Mouse (Mus musculus) heart, adult 2 months (tissue): Measurements from ENCODE around the gene Ash1l. TPM values are rescaled to one million over a fixed set of nuclear protein-coding genes. Genes with fewer than 3 reads are reported as not detected.

Source experiments
- DNase-seq, 2 experiments: peaks; one replicate each; pipeline ENCODE4 v3.0.0; 2021
- H3K27ac ChIP-seq: fragments of 200-600 bp; 2 replicates; pipeline ENCODE4 v1.8.1; 2022
- H3K27me3 ChIP-seq: fragments of 200-500 bp; 2 replicates; pipeline ENCODE4 v1.6.1; 2012; ENCODE audit warnings: mild to moderate bottlenecking, low read length, inconsistent platforms, mixed read lengths; ENCODE audit not compliant: control insufficient read depth, insufficient read depth
- H3K36me3 ChIP-seq: fragments of 200-500 bp; 2 replicates; pipeline ENCODE4 v1.6.1; 2012; ENCODE audit warnings: low read length, inconsistent platforms; ENCODE audit not compliant: control insufficient read depth, insufficient read depth
- H3K4me1 ChIP-seq: fragments of 200-500 bp; 2 replicates; pipeline ENCODE4 v1.6.1; 2011; ENCODE audit warnings: low read length; ENCODE audit not compliant: control insufficient read depth, insufficient read depth
- H3K4me3 ChIP-seq: fragments of 200-600 bp; 2 replicates; pipeline ENCODE4 v1.8.1; 2022
- H3K79me2 ChIP-seq: fragments of 200-500 bp; replicated peaks from 2 replicates; pipeline ENCODE4 v1.6.1; 2012; ENCODE audit warnings: mild to moderate bottlenecking, inconsistent platforms, low read length, moderate library complexity, mixed read lengths; ENCODE audit not compliant: control insufficient read depth, insufficient read depth
- H3K9ac ChIP-seq: fragments of 200-500 bp; 2 replicates; pipeline ENCODE4 v1.6.1; 2012; ENCODE audit warnings: low read depth, mild to moderate bottlenecking, control low read depth, inconsistent platforms, low read length, mixed read lengths
- CTCF ChIP-seq: fragments of 200-600 bp; IDR thresholded peaks from 2 replicates; pipeline ENCODE4 v1.8.1; 2022; ENCODE audit warnings: antibody characterized with exemption, mild to moderate bottlenecking, moderate library complexity
- EP300 ChIP-seq: fragments of 200-500 bp; IDR thresholded peaks from 2 replicates; pipeline ENCODE4 v1.6.1; 2011; ENCODE audit warnings: low read depth, low read length, control low read depth; ENCODE audit not compliant: insufficient read depth
- POLR2A ChIP-seq: fragments of 200-500 bp; IDR thresholded peaks from 2 replicates; pipeline ENCODE4 v1.6.1; 2011; ENCODE audit warnings: mild to moderate bottlenecking, low read depth, low read length, control low read depth; ENCODE audit not compliant: insufficient read depth
- WGBS: fragments of 180-500 bp; shearing (Covaris S2); methylation state at CpG from one replicate; pipeline ENCODE4 v1.1.7; 2018; 5-methylcytosine and 5-hydroxymethylcytosine counted together
- intact Hi-C: fragments of 180-260 bp; cut with DNase I; formaldehyde crosslinking; loops from one replicate; pipeline ENCODE4 v1.15.1; 2025
- polyA plus RNA-seq: library from polyadenylated mRNA; depleted of rRNA; stranded (reverse); fragments of >200 nt; gene quantifications from 2 replicates; pipeline ENCODE4 v1.2.3, GENCODE M21; 2012; rRNA removed
- total RNA-seq, 2 experiments: library from RNA; stranded (reverse); gene quantifications; 2 replicates each; pipeline ENCODE4 v1.2.3; 2021

Ash1l gene
- total and polyA plus RNA-seq, 3 experiments: 6.9 to 41.1 (median 36.4) TPM

DNA sequence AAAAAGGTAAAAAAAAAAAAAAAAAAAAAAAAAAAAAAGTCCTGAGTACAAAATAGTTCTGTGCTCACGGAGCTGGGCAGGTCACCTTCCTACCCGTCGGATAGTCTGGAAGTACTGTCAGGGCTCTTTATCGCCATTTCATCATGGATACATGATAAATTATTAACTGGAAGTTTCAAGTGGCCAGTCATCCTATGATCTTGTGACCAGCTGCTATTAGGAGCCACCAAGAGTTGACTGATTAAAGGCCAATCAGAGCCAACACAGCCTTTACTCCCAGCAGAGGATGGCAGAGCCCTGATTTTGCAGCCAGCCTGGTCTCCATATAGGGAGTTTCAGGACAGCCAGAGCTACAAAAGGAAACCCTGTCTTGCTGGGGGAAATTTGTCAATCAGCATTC lies 162.6 kb downstream of the Ash1l start:
- H3K27me3 ChIP-seq: no peaks in the 10 kb centered on the region
- H3K4me3 ChIP-seq: no peak overlapping the region
- H3K36me3 ChIP-seq: no peaks in the 10 kb centered on the region
- intact Hi-C loops: no loop called here
- no peak overlapping the region for H3K9ac ChIP-seq
- 87% methylated on average over 4 of the region's 4 CpGs for WGBS
- H3K79me2 ChIP-seq: no peaks in the 10 kb centered on the region
- TF ChIP-seq POLR2A (no peak), EP300 (no peak), CTCF (no peak)
- H3K27ac ChIP-seq: no peak overlapping the region
- H3K4me1 ChIP-seq: no peaks in the 10 kb centered on the region
- no peak for DNase-seq

DNA sequence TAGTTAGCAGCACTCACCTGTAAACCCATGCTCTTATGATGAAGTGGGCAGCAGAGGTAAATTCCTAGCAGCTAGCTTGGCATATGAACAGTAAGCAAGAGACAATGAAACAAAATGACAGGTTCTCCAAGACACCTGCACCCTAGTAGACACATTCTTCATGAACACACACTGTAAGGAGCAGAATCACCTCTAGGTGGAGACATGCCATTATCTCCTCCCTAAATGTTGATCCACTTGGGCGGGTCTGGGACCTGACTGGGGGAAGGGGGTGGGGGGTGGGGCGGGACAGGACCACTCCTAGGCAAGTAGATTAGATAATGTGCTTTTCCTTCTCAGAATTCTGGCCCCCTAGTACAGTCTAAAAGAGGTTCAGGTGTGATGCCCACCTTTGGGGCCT lies 165.1 kb downstream of the Ash1l start:
- TF ChIP-seq EP300 (no peak), CTCF (peak; percentile 64)
- Histone ChIP-seq H3K4me3 (no peak overlapping the region), H3K27me3 (no peaks in the 10 kb centered on the region), H3K4me1 (no peaks in the 10 kb centered on the region), H3K9ac (no peak overlapping the region), H3K27ac (no peak overlapping the region), H3K36me3 (no peaks in the 10 kb centered on the region), H3K79me2 (no peaks in the 10 kb centered on the region)
- intact Hi-C loops: loop anchor here (5.0 kb wide), 1 partner anchor 42 kb away; no protein-coding TSS in a partner anchor
- WGBS: 6% methylated on average over 2 of the region's 2 CpGs
- DNase-seq: no peak

DNA sequence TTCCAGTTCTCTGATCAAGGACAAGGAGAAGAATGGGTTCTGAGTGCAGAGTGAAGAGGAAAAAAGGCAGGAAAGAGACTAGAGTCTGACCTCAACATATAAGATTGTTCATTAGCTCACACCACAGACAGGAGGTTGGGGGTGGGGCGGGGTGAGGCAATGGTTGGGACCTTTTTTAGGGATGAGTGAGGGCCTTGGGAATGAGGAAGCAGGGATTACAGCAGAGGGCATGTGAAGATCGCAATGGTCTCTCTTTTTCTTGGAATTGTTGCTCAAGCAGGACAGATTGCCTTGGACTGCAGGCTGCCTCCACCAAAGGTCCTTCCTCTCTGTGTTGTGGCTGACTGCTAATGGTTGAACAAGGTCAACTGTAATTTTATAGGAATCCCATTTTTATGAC lies 172.9 kb downstream of the Ash1l start:
- 59% methylated on average over 2 of the region's 2 CpGs for WGBS

GRCm38 (mm10) chr3:89124241-89124640 lies 173.8 kb downstream of the Ash1l start:
- H3K9ac ChIP-seq: no peak overlapping the region
- TF ChIP-seq EP300 (0 out of 2 replicates have a peak, but pooled peaks have one; percentile 18), CTCF (no peak), POLR2A (no peak)
- peaks cover 7% of the 10 kb centered on the region; the same call in 1 of the 2 replicates for H3K4me1 ChIP-seq
- no peaks in the 10 kb centered on the region for H3K36me3 ChIP-seq
- H3K27me3 ChIP-seq: no peaks in the 10 kb centered on the region
- no peaks in the 10 kb centered on the region for H3K79me2 ChIP-seq
- no peak overlapping the region for H3K27ac ChIP-seq
- intact Hi-C loops: no loop called here
- WGBS: 13% methylated on average over 3 of the region's 3 CpGs
- no peak overlapping the region for H3K4me3 ChIP-seq
- DNase-seq: peak in 1 of 2 experiments; percentile 32

More for the DNA sequence above, 172.9 kb downstream of the Ash1l start:
- Histone ChIP-seq H3K27ac (no peak overlapping the region), H3K79me2 (no peaks in the 10 kb centered on the region), H3K4me1 (peaks cover 7% of the 10 kb centered on the region; the same call in 1 of the 2 replicates), H3K4me3 (no peak overlapping the region), H3K27me3 (no peaks in the 10 kb centered on the region), H3K36me3 (no peaks in the 10 kb centered on the region), H3K9ac (no peak overlapping the region)
- no peak for TF ChIP-seq POLR2A
- TF ChIP-seq EP300: no peak
- no peak for TF ChIP-seq CTCF
- DNase-seq: peak; percentile 24 to 40
- intact Hi-C loops: no loop called here

- no peak overlapping the region for H3K27ac ChIP-seq
- DNase-seq: no peak
- 93% methylated on average over 3 of the region's 3 CpGs for WGBS
- no peak for TF ChIP-seq POLR2A
- no peak overlapping the region for H3K4me3 ChIP-seq
- H3K79me2 ChIP-seq: no peaks in the 10 kb centered on the region
- H3K36me3 ChIP-seq: no peaks in the 10 kb centered on the region
- no peaks in the 10 kb centered on the region for H3K27me3 ChIP-seq
- peaks cover 7% of the 10 kb centered on the region; the same call in 1 of the 2 replicates for H3K4me1 ChIP-seq
- intact Hi-C loops: no loop called here
- H3K9ac ChIP-seq: no peak overlapping the region
Observed at GRCm38 (mm10) chr3:89125981-89126380, 175.6 kb downstream of the Ash1l start.

Other genes with a start within 250 kb of the Ash1l start
- 10 to 100 TPM; 57.0 to 66.6 TPM for gene Rit1, start 233.8 kb upstream of the Ash1l start, total RNA-seq
- 98.3 and 112 TPM in 2 replicates for gene Rit1, start 233.8 kb upstream of the Ash1l start, polyA plus RNA-seq
- gene Syt11, start 175.5 kb upstream of the Ash1l start, total RNA-seq: 1 to 10 TPM; 6.6 to 7.9 TPM
- 10.2 and 18.2 TPM in 2 replicates for gene Syt11, start 175.5 kb upstream of the Ash1l start, polyA plus RNA-seq
- gene Gon4l, start 115.4 kb upstream of the Ash1l start, total RNA-seq: 10 to 100 TPM; 19.9 to 24.3 TPM
- gene Gon4l, start 115.4 kb upstream of the Ash1l start, polyA plus RNA-seq: 10.7 and 15.8 TPM in 2 replicates
- gene Msto1, start 36.6 kb upstream of the Ash1l start, total RNA-seq: 10 to 100 TPM; 12.4 to 12.6 TPM
- gene Msto1, start 36.6 kb upstream of the Ash1l start, polyA plus RNA-seq: 21.6 and 22.1 TPM in 2 replicates
- gene Dap3, start 559 bp downstream of the Ash1l start, total RNA-seq: 100 to 1,000 TPM; 134 to 153 TPM
- gene Dap3, start 559 bp downstream of the Ash1l start, polyA plus RNA-seq: 66.5 and 98.1 TPM in 2 replicates
- 10 to 100 TPM; 26.4 to 30.9 TPM for gene Rusc1, start 142.7 kb downstream of the Ash1l start, total RNA-seq
- gene Rusc1, start 142.7 kb downstream of the Ash1l start, polyA plus RNA-seq: 38.8 and 50.4 TPM in 2 replicates
- not detected for gene Gm43738, start 150.5 kb downstream of the Ash1l start, total RNA-seq
- gene Gm43738, start 150.5 kb downstream of the Ash1l start, polyA plus RNA-seq: not detected in 2 replicates
- gene Fdps, start 151.3 kb downstream of the Ash1l start, total RNA-seq: 10 to 100 TPM; 20.8 to 21.1 TPM
- 22.5 and 29.6 TPM in 2 replicates for gene Fdps, start 151.3 kb downstream of the Ash1l start, polyA plus RNA-seq
- gene Pklr, start 185.5 kb downstream of the Ash1l start, total RNA-seq: not detected
- gene Pklr, start 185.5 kb downstream of the Ash1l start, polyA plus RNA-seq: 0.06 TPM in 1 of 2 replicates, not detected in the other
- under 1 TPM in 1 of 2 experiments, not detected in 1; 0.25 TPM for gene Hcn3, start 209.6 kb downstream of the Ash1l start, total RNA-seq
- 0.26 and 0.29 TPM in 2 replicates for gene Hcn3, start 209.6 kb downstream of the Ash1l start, polyA plus RNA-seq
- 10 to 100 TPM; 15.4 to 18.9 TPM for gene Clk2, start 214.2 kb downstream of the Ash1l start, total RNA-seq
- gene Clk2, start 214.2 kb downstream of the Ash1l start, polyA plus RNA-seq: 26.5 and 40.4 TPM in 2 replicates
- gene Scamp3, start 226.9 kb downstream of the Ash1l start, total RNA-seq: 10 to 100 TPM; 44.5 to 54.7 TPM
- gene Scamp3, start 226.9 kb downstream of the Ash1l start, polyA plus RNA-seq: 96.7 and 108 TPM in 2 replicates
- gene Fam189b, start 232.5 kb downstream of the Ash1l start, total RNA-seq: 1 to 10 TPM; 3.9 to 5.1 TPM
- 12.8 and 18.0 TPM in 2 replicates for gene Fam189b, start 232.5 kb downstream of the Ash1l start, polyA plus RNA-seq